Mouse (Mus musculus) embryonic stem cell, embryonic (primary cell): Measurements from ENCODE around the gene Psma6.

Experiments
- CTCF ChIA-PET, 4 experiments: fragments of 300-600 bp in 2 of 4; fragments of 350-600 bp in 2 of 4; sonication (Branson Sonifier 250); formaldehyde crosslinking; loops; one replicate each; lab custom pipeline; 2022; ENCODE audit warnings: inconsistent platforms in 2 of 4; lab: Charles Lee
- POLR2A ChIA-PET, 4 experiments: fragments of 300-600 bp in 2 of 4; fragments of 350-600 bp in 2 of 4; sonication (Branson Sonifier 250); formaldehyde crosslinking; loops; one replicate each; lab custom pipeline; 2022; ENCODE audit warnings: antibody characterized with exemption in 4 of 4, inconsistent platforms in 1 of 4; lab: Charles Lee

Psma6 gene

GRCm38 (mm10) chr12:55384023-55384749 is at the start of gene Psma6:
Gene Psma6, plus strand, starts transcription at chr12:55384222.
- POLR2A ChIA-PET = interaction anchor here in 2 of 4 experiments (0.6 to 3.8 kb wide), 20 partner anchors 7 to 124 kb away, joined by 3 to 29 read pairs (median 4); partner anchors contain the start of genes Nfkbia (in 1 of the 2) and Ppp2r3c (in 1 of the 2)

DNA sequence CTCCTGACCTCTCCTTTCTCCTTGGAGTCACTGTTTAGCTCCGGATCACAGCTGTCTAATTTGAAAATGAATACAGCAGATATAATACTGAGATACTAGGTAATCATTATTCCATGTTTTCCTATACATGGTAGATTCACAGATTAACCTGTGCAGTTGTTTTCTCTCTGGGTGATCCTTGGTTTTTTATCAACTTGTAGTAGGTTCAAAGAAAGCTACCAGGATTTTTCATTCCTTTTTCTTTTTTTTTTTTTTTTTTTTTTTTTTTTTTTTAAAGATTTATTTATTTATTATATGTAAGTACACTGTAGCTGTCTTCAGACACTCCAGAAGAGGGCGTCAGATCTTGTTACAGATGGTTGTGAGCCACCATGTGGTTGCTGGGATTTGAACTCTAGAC is 45.5 kb upstream of the Psma6 start:
- ChIA-PET POLR2A (interaction anchor here in 2 of 4 experiments (0.6 to 1.6 kb wide), 3 partner anchors 10 to 85 kb away, joined by 3 to 5 read pairs (median 4); no protein-coding TSS in a partner anchor), CTCF (interaction anchor here in 3 of 4 experiments (0.6 to 1.6 kb wide), 3 partner anchors 16 to 1414 kb away, joined by 3 to 6 read pairs (median 5); no protein-coding TSS in a partner anchor)

More at GRCm38 (mm10) chr12:55384023-55384749, at the start of gene Psma6:
- CTCF ChIA-PET = interaction anchor here in 1 of 4 experiments (0.5 kb wide), 1 partner anchor 11 kb away, joined by 5 read pairs; no protein-coding TSS in a partner anchor

DNA sequence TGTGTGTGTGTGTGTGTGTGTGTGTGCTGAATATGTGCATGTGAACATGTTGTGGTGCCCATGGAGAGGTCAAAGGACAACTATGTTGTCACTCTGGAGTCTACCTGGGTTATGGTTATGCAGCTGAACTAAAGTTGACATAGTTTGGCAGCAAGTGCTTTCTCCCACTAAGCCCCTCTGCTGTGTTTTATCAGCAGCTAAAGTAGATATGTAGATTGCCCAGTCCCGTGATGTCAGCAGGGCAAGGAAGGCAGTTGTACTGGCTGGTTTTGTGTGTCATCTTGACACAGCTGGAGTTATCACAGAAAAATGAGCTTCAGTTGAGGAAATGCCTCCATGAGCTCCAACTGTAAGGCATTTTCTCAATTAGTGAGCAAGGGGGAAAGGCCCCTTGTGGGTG is 41.0 kb upstream of the Psma6 start:
- POLR2A ChIA-PET = interaction anchor here in 2 of 4 experiments (0.6 to 1.6 kb wide), 2 partner anchors 8 to 24 kb away, joined by 3 to 6 read pairs; no protein-coding TSS in a partner anchor

DNA sequence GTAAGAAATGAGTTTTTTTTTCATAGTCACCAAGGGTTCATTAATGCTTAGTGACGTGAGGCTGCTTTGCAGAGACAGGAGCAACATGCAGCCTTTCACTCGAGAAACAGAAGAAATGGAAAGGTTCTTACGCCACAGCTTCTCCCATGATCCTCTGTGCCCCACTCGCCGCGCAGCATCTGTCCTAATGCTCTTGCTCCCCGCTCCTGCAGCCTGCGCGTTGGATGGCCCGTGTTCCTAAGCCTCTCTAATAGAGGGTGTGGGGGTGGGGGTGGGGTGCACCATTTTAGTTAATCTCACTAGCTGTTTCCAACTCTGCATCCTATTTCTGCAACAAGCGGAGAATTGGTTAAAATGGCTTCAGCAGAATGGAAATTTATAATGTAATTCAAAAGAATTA is 40.0 kb upstream of the Psma6 start:
- CTCF ChIA-PET = interaction anchor here (0.6 to 1.0 kb wide), 5 partner anchors 8 to 46 kb away, joined by 3 to 5 read pairs (median 3); no protein-coding TSS in a partner anchor
- POLR2A ChIA-PET = interaction anchor here in 3 of 4 experiments (0.7 to 1.6 kb wide), 7 partner anchors 11 to 176 kb away, joined by 3 to 6 read pairs (median 4); no protein-coding TSS in a partner anchor

More for the DNA sequence above, 41.0 kb upstream of the Psma6 start:
- CTCF ChIA-PET = interaction anchor here in 3 of 4 experiments (0.6 to 1.0 kb wide), 3 partner anchors 13 to 27 kb away, joined by 3 to 11 read pairs (median 3); no protein-coding TSS in a partner anchor

DNA sequence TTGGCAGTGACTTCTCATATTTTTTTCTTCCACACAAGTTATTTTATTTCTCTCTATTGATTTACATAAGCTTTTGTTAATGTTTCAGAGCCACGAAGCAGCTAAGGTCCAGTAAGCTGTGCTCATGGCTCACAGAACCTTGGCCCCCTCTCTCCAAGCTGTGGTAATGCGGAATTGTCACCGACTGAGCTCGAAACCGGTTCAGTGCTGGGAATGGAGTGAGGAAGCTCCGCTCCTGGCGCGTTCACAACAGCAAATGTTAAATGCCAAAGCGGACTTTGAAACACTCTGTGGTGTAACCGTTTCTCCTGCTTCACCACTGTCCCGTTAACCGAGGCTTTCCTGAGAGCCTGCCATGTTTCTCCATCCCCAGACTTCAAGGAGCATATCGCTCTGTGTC is 39.4 kb upstream of the Psma6 start:
- CTCF ChIA-PET = interaction anchor here in 1 of 4 experiments (1.0 kb wide), 1 partner anchor 10 kb away, joined by 5 read pairs; no protein-coding TSS in a partner anchor
- POLR2A ChIA-PET = interaction anchor here in 3 of 4 experiments (0.6 to 1.6 kb wide), 5 partner anchors 10 to 514 kb away, joined by 3 to 5 read pairs (median 3); no protein-coding TSS in a partner anchor

- ChIA-PET POLR2A (interaction anchor here in 2 of 4 experiments (0.7 to 1.4 kb wide), 3 partner anchors 25 to 82 kb away, joined by 3 to 6 read pairs (median 3); partner anchors contain the start of gene 1110008L16Rik (in 1 of the 2)), CTCF (interaction anchor here in 2 of 4 experiments (0.6 to 1.5 kb wide), 3 partner anchors 14 to 142 kb away, joined by 3 to 5 read pairs (median 3); no protein-coding TSS in a partner anchor)
Measured at GRCm38 (mm10) chr12:55353423-55353822, 30.6 kb upstream of the Psma6 start.

DNA sequence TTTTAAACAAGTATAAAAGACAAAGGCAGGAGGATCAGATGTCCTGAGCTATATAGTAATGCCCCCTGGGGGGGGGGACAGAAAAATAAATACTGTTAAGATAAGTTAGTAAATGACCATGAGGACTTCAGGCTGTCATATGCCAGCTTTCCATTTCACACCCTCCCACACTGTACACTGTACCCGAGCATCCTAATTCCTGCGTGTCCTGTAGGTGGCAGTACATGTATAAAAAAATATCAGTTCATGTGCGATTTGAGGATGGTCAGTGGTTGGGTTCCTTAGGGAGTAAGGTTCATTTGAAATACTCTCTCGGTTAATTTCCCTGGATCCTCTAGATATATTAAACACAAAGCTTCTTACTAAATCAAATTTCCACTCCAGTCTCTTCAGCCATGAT is 29.1 kb upstream of the Psma6 start:
- ChIA-PET CTCF (interaction anchor here (0.5 to 1.5 kb wide), 26 partner anchors 9 to 428 kb away, joined by 3 to 8 read pairs (median 3); no protein-coding TSS in a partner anchor), POLR2A (interaction anchor here in 2 of 4 experiments (0.6 to 1.4 kb wide), 6 partner anchors 11 to 44 kb away, joined by 3 to 4 read pairs (median 4); partner anchors contain the start of gene Psma6 (in 1 of the 2))

DNA sequence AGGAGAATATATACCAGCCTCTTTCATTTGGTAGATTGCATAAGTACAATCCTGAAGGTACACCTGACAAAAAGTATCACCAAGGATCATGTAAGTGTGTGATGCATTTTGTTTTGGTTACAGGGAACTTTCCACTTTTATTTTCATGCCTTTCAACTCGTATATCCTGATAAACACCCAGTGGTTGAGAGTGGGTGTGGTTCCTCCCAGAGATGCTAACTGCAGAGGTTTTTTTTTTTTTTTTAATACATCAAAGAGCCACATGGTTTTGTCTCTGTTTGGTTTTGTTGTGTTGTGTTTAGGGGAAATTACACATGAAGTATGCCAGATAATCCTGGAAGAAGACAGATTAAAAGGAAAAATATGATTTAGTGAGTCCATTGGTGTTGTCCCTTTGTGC is 26.7 kb upstream of the Psma6 start:
- POLR2A ChIA-PET = no interaction called here

GRCm38 (mm10) chr12:55360929-55361328 is 23.1 kb upstream of the Psma6 start:
- ChIA-PET POLR2A (interaction anchor here in 1 of 4 experiments (0.6 to 2.0 kb wide), 6 partner anchors 9 to 143 kb away, joined by 3 to 6 read pairs (median 4); no protein-coding TSS in a partner anchor), CTCF (interaction anchor here in 1 of 4 experiments (0.6 to 1.2 kb wide), 2 partner anchors 49 to 530 kb away, joined by 3 read pairs; no protein-coding TSS in a partner anchor)

More for the DNA sequence above, 26.7 kb upstream of the Psma6 start:
- CTCF ChIA-PET = interaction anchor here in 1 of 4 experiments (0.6 kb wide), 1 partner anchor 268 kb away, joined by 5 read pairs; no protein-coding TSS in a partner anchor

DNA sequence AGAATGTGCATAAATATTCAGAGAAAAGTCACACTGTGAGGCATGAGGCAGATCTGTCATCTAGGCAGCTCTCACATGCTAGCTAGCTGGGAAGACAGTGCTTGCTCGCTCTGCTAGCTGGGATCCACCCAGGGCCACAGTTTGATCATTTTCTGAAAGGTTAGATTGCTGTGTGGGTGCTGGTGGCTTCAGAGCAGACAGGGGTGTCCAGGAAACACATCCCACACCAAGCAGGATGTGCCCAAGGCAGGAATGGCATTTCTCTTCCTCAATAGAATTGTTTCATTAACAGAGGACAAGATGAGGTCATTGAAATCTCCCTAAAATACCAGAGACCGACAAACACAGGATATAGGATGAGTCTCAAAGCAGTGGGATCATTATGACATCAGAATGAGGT is 18.9 kb upstream of the Psma6 start:
- ChIA-PET CTCF (interaction anchor here in 1 of 4 experiments (1.2 kb wide), 1 partner anchor 10 kb away, joined by 3 read pairs; no protein-coding TSS in a partner anchor), POLR2A (interaction anchor here in 2 of 4 experiments (1.1 to 1.6 kb wide), 3 partner anchors 13 to 134 kb away, joined by 3 read pairs; no protein-coding TSS in a partner anchor)

DNA sequence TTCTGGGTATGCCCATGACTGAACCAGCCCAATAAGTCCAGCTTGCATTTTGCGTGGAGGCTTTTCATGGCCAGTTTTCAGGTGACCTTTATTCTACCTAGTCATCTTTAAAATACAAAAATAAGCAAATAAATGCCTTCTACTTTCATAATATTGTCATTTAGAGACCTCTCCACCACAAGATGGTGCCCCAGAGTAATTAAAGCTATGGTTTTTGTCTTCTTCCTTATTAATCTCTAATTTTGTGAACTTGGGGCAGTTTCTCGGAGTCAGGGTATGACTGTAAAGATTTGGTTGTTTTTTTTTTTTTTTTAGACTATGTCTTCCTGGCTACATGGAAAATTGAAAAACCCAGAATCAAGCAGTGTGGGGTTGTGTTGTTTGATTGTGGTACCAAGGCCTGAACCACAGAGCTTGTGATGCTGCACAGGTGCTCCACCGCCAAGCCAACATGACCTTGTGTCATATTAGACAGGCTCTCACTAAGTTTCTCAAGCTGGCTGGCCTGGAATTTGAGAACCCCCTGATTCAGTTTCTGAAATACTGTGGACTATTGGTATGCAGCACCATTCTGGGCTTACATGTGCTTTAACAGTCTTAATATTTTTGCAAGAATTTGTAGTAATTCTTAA is 11.5 kb upstream of the Psma6 start:
- CTCF ChIA-PET = interaction anchor here in 3 of 4 experiments (0.6 to 1.3 kb wide), 4 partner anchors 12 to 164 kb away, joined by 3 to 5 read pairs (median 3); partner anchors contain the start of gene Psma6 (in 1 of the 3)
- POLR2A ChIA-PET = interaction anchor here in 3 of 4 experiments (0.6 to 1.7 kb wide), 8 partner anchors 12 to 287 kb away, joined by 3 to 6 read pairs (median 4); partner anchors contain the start of gene Psma6 (in 1 of the 3)

- ChIA-PET POLR2A (interaction anchor here in 3 of 4 experiments (0.6 to 3.9 kb wide), 30 partner anchors 9 to 384 kb away, joined by 3 to 29 read pairs (median 6); partner anchors contain the start of gene Ppp2r3c (in 1 of the 3)), CTCF (interaction anchor here in 2 of 4 experiments (0.9 to 2.1 kb wide), 2 partner anchors 10 to 11 kb away, joined by 3 to 8 read pairs; no protein-coding TSS in a partner anchor)
Measured at GRCm38 (mm10) chr12:55376956-55377609, 6.9 kb upstream of the Psma6 start.

DNA sequence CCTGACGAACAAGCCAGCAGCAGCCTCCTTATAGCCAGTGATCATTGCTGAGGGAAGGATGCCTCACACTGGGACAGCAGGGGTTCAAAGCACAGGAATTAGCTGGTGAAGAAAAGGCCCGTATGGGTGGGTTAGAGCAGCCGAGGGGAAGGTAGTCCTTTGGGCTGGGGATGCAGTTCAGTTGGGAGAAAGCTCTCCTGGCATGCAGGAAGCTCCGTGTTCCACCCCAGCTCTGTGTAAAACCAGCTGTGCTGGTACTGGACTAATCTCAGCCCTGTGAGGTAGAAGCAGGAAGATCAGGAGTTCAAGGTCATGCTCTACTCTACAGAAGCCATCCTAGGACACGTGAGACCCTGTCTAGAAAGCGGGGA is 6.4 kb upstream of the Psma6 start:
- ChIA-PET POLR2A (interaction anchor here in 3 of 4 experiments (0.6 to 3.9 kb wide), 34 partner anchors 8 to 385 kb away, joined by 3 to 29 read pairs (median 4); partner anchors contain the start of gene Ppp2r3c (in 1 of the 3)), CTCF (interaction anchor here in 2 of 4 experiments (0.9 to 2.1 kb wide), 3 partner anchors 10 to 23 kb away, joined by 3 to 8 read pairs (median 8); no protein-coding TSS in a partner anchor)

GRCm38 (mm10) chr12:55384826-55385225 is 804 bp downstream of the Psma6 start:
- POLR2A ChIA-PET = interaction anchor here in 2 of 4 experiments (0.6 to 5.2 kb wide), 18 partner anchors 8 to 123 kb away, joined by 3 to 45 read pairs (median 4); partner anchors contain the start of gene Nfkbia (in 1 of the 2)
- CTCF ChIA-PET = interaction anchor here in 1 of 4 experiments (0.5 to 0.6 kb wide), 2 partner anchors 133 to 472 kb away, joined by 3 to 4 read pairs; no protein-coding TSS in a partner anchor

- ChIA-PET CTCF (interaction anchor here in 3 of 4 experiments (0.6 to 2.4 kb wide), 7 partner anchors 9 to 215 kb away, joined by 3 to 8 read pairs (median 3); no protein-coding TSS in a partner anchor), POLR2A (interaction anchor here (0.6 to 5.2 kb wide), 38 partner anchors 8 to 430 kb away, joined by 3 to 45 read pairs (median 5); partner anchors contain the start of genes Nfkbia (in 3 of the 4) and Ppp2r3c (in 1 of the 4))
Measured at GRCm38 (mm10) chr12:55385931-55386330, 1.9 kb downstream of the Psma6 start.

DNA sequence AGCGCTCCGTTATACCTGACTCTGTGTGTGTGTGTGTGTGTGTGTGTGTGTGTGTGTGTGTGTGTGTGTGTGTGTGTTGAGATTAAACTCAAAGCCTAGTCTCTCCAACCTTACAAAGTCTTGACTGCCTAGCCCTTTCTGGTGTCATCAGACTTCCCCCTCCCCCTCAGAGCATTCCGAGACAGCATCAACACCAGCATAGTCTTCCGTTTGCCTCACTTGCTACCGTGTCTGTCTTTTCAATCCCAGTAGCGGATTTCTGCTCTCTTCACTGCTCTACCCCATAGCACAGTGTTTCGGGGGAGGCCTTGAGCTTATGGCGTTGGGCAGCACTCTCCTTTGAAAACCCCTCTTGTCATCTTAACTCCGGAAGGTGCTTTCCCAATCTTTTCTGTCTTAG is 2.4 kb downstream of the Psma6 start:
- ChIA-PET POLR2A (interaction anchor here (0.7 to 5.2 kb wide), 31 partner anchors 8 to 709 kb away, joined by 3 to 45 read pairs (median 4); partner anchors contain the start of genes Nfkbia (in 3 of the 4) and Ppp2r3c (in 1 of the 4)), CTCF (interaction anchor here (0.6 to 2.4 kb wide), 9 partner anchors 9 to 215 kb away, joined by 3 to 8 read pairs (median 4); no protein-coding TSS in a partner anchor)
